Mouse (Mus musculus): ENCODE results near the gene Sdccag8. TPM values are rescaled to one million over a fixed set of nuclear protein-coding genes. Genes with fewer than 3 reads are reported as not detected.
A peak's percentile ranks its signal among the peaks of the same experiment; 100 is the strongest.
"Not testable (repeated sequence)": the region's sequence is repeated elsewhere in the genome, so short reads cannot be mapped to it uniquely, and the experiment has no call there.

Sdccag8 gene
- polyA plus RNA-seq, 1 experiment from 2014 or later, result 5.2 TPM

GRCm38 (mm10) chr1:176939901-176940341 lies 125.5 kb downstream of the Sdccag8 start:
- H3K9me3 ChIP-seq (replicated peaks; ENCODE audit: control insufficient read depth, low read length), result no peaks in the 10 kb centered on the region
- H3K27me3 ChIP-seq (ENCODE audit: control insufficient read depth, insufficient read depth, low read depth, low read length), result no peaks in the 10 kb centered on the region
- H3K4me2 ChIP-seq (ENCODE audit: low read depth, low read length), result no peak overlapping the region
- H3K9ac ChIP-seq (ENCODE audit: low read depth, low read length), result no peak overlapping the region
- ATAC-seq (ENCODE audit: low read depth), result no peak
- H3K4me3 ChIP-seq (ENCODE audit: low read depth, low read length), result no peak overlapping the region
- H3K36me3 ChIP-seq (ENCODE audit: control insufficient read depth, insufficient read depth), result no peaks in the 10 kb centered on the region
- peaks cover 2% of the 10 kb centered on the region; the same call in 1 of the 2 replicates for H3K4me1 ChIP-seq (ENCODE audit: control insufficient read depth, low read depth, low read length)
- no peak overlapping the region for H3K27ac ChIP-seq (ENCODE audit: low read length)
- WGBS (ENCODE audit: insufficient replicate concordance), result 71% methylated on average over 8 of the region's 8 CpGs

- H3K9ac ChIP-seq (ENCODE audit: low read depth, low read length); H3K4me1 ChIP-seq (ENCODE audit: control insufficient read depth, low read depth, low read length); H3K27me3 ChIP-seq (ENCODE audit: control insufficient read depth, insufficient read depth, low read depth, low read length); H3K9me3 ChIP-seq (replicated peaks; ENCODE audit: control insufficient read depth, low read length); H3K36me3 ChIP-seq (ENCODE audit: control insufficient read depth, insufficient read depth); H3K4me2 ChIP-seq (ENCODE audit: low read depth, low read length); H3K4me3 ChIP-seq (ENCODE audit: low read depth, low read length): not testable (repeated sequence)
- peak; percentile 89 for ATAC-seq (ENCODE audit: low read depth)
- peak overlapping the region; percentile 38; the same call in 1 of the 2 replicates for H3K27ac ChIP-seq (ENCODE audit: low read length)
These were observed 127.0 kb downstream of the Sdccag8 start for GRCm38 (mm10) chr1:176941286-176941990.

- H3K36me3 ChIP-seq (ENCODE audit: control insufficient read depth, insufficient read depth), result no peaks in the 10 kb centered on the region
- 72% methylated on average over 5 of the region's 5 CpGs for WGBS (ENCODE audit: insufficient replicate concordance)
- ATAC-seq (ENCODE audit: low read depth), result no peak
- no peaks in the 10 kb centered on the region for H3K27me3 ChIP-seq (ENCODE audit: control insufficient read depth, insufficient read depth, low read depth, low read length)
- H3K27ac ChIP-seq (ENCODE audit: low read length), result no peak overlapping the region
- H3K4me1 ChIP-seq (ENCODE audit: control insufficient read depth, low read depth, low read length), result peaks cover 2% of the 10 kb centered on the region; the same call in 1 of the 2 replicates
- H3K9ac ChIP-seq (ENCODE audit: low read depth, low read length), result no peak overlapping the region
- H3K9me3 ChIP-seq (replicated peaks; ENCODE audit: control insufficient read depth, low read length), result no peaks in the 10 kb centered on the region
- no peak overlapping the region for H3K4me3 ChIP-seq (ENCODE audit: low read depth, low read length)
- no peak overlapping the region for H3K4me2 ChIP-seq (ENCODE audit: low read depth, low read length)
These were observed 128.7 kb downstream of the Sdccag8 start for GRCm38 (mm10) chr1:176943126-176943525.

- peaks cover 2% of the 10 kb centered on the region; the same call in 1 of the 2 replicates for H3K4me1 ChIP-seq (ENCODE audit: control insufficient read depth, low read depth, low read length)
- 72% methylated on average over 5 of the region's 5 CpGs for WGBS (ENCODE audit: insufficient replicate concordance)
These were observed 129.5 kb downstream of the Sdccag8 start for GRCm38 (mm10) chr1:176943987-176944386.

GRCm38 (mm10) chr1:176944458-176945174 lies 130.2 kb downstream of the Sdccag8 start:
- no peak overlapping the region for H3K4me2 ChIP-seq (ENCODE audit: low read depth, low read length)
- no peak overlapping the region for H3K27ac ChIP-seq (ENCODE audit: low read length)
- WGBS (ENCODE audit: insufficient replicate concordance), result 71% methylated on average over 8 of the region's 8 CpGs
- ATAC-seq (ENCODE audit: low read depth), result no peak
- H3K4me3 ChIP-seq (ENCODE audit: low read depth, low read length), result no peak overlapping the region
- no peaks in the 10 kb centered on the region for H3K36me3 ChIP-seq (ENCODE audit: control insufficient read depth, insufficient read depth)
- peaks cover 2% of the 10 kb centered on the region; the same call in 1 of the 2 replicates for H3K4me1 ChIP-seq (ENCODE audit: control insufficient read depth, low read depth, low read length)
- no peak overlapping the region for H3K9ac ChIP-seq (ENCODE audit: low read depth, low read length)
- H3K9me3 ChIP-seq (replicated peaks; ENCODE audit: control insufficient read depth, low read length), result no peaks in the 10 kb centered on the region
- H3K27me3 ChIP-seq (ENCODE audit: control insufficient read depth, insufficient read depth, low read depth, low read length), result no peaks in the 10 kb centered on the region

More at GRCm38 (mm10) chr1:176943987-176944386, 129.5 kb downstream of the Sdccag8 start:
- ATAC-seq (ENCODE audit: low read depth), result no peak
- Histone ChIP-seq H3K4me3 (ENCODE audit: low read depth, low read length) (no peak overlapping the region), H3K9ac (ENCODE audit: low read depth, low read length) (no peak overlapping the region), H3K36me3 (ENCODE audit: control insufficient read depth, insufficient read depth) (no peaks in the 10 kb centered on the region), H3K27ac (ENCODE audit: low read length) (no peak overlapping the region), H3K9me3 (replicated peaks; ENCODE audit: control insufficient read depth, low read length) (no peaks in the 10 kb centered on the region), H3K4me2 (ENCODE audit: low read depth, low read length) (no peak overlapping the region), H3K27me3 (ENCODE audit: control insufficient read depth, insufficient read depth, low read depth, low read length) (no peaks in the 10 kb centered on the region)

- WGBS (ENCODE audit: insufficient replicate concordance), result 82% methylated on average over 12 of the region's 12 CpGs
- Histone ChIP-seq H3K27ac (ENCODE audit: low read length) (no peak overlapping the region), H3K9me3 (replicated peaks; ENCODE audit: control insufficient read depth, low read length) (no peaks in the 10 kb centered on the region), H3K4me2 (ENCODE audit: low read depth, low read length) (no peak overlapping the region), H3K4me1 (ENCODE audit: control insufficient read depth, low read depth, low read length) (peaks cover 2% of the 10 kb centered on the region; the same call in 1 of the 2 replicates), H3K27me3 (ENCODE audit: control insufficient read depth, insufficient read depth, low read depth, low read length) (no peaks in the 10 kb centered on the region), H3K36me3 (ENCODE audit: control insufficient read depth, insufficient read depth) (no peaks in the 10 kb centered on the region), H3K9ac (ENCODE audit: low read depth, low read length) (no peak overlapping the region), H3K4me3 (ENCODE audit: low read depth, low read length) (no peak overlapping the region)
- no peak for ATAC-seq (ENCODE audit: low read depth)
These were observed 130.7 kb downstream of the Sdccag8 start for GRCm38 (mm10) chr1:176945175-176945540.

GRCm38 (mm10) chr1:176946031-176946795 lies 131.8 kb downstream of the Sdccag8 start:
- Histone ChIP-seq H3K4me1 (ENCODE audit: control insufficient read depth, low read depth, low read length) (no peaks in the 10 kb centered on the region; the same call in 1 of the 2 replicates), H3K36me3 (ENCODE audit: control insufficient read depth, insufficient read depth) (no peaks in the 10 kb centered on the region), H3K27me3 (ENCODE audit: control insufficient read depth, insufficient read depth, low read depth, low read length) (no peaks in the 10 kb centered on the region), H3K4me2 (ENCODE audit: low read depth, low read length) (no peak overlapping the region), H3K9ac (ENCODE audit: low read depth, low read length) (no peak overlapping the region), H3K27ac (ENCODE audit: low read length) (no peak overlapping the region), H3K4me3 (ENCODE audit: low read depth, low read length) (no peak overlapping the region), H3K9me3 (replicated peaks; ENCODE audit: control insufficient read depth, low read length) (no peaks in the 10 kb centered on the region)
- ATAC-seq (ENCODE audit: low read depth), result 0 out of 2 replicates have a peak, but pooled peaks have one; percentile 9
- WGBS (ENCODE audit: insufficient replicate concordance), result 56% methylated on average over 11 of the region's 11 CpGs

- Histone ChIP-seq H3K4me3 (ENCODE audit: low read depth, low read length) (no peak overlapping the region), H3K27me3 (ENCODE audit: control insufficient read depth, insufficient read depth, low read depth, low read length) (no peaks in the 10 kb centered on the region), H3K9ac (ENCODE audit: low read depth, low read length) (no peak overlapping the region), H3K27ac (ENCODE audit: low read length) (no peak overlapping the region), H3K4me1 (ENCODE audit: control insufficient read depth, low read depth, low read length) (no peaks in the 10 kb centered on the region), H3K4me2 (ENCODE audit: low read depth, low read length) (no peak overlapping the region), H3K9me3 (replicated peaks; ENCODE audit: control insufficient read depth, low read length) (no peaks in the 10 kb centered on the region), H3K36me3 (ENCODE audit: control insufficient read depth, insufficient read depth) (no peaks in the 10 kb centered on the region)
- ATAC-seq (ENCODE audit: low read depth), result no peak
- WGBS (ENCODE audit: insufficient replicate concordance), result 76% methylated on average over 7 of the region's 7 CpGs
These were observed 132.3 kb downstream of the Sdccag8 start for GRCm38 (mm10) chr1:176946796-176947181.
